Mouse (Mus musculus): Measurements from ENCODE around the gene Rhox7b.
"Not testable (repeated sequence)": the region's sequence is repeated elsewhere in the genome, so short reads cannot be mapped to it uniquely, and the experiment has no call there.

The Rhox7b gene

DNA sequence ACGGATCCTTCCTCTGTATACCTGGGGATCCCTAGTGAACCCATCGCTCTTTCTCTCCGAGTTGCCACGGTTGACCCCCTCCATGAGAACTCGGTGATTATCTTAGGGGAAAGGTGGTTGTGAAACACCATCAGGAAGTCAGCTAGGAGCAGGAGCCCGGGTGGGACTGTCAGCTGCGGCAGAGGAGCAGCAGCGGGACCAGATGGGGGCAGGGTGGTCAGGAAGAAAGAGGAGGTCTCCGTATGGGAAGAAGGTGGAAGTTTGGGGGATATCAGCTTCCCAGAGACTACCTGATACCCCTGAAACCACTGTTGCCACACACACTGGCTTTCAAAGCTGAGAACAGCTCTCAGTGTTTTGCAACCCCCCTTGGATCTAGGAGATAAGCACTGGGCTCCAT is at the start of gene Rhox7b:
Gene Rhox7b (minus strand): TSS at position 101 of the 400 bp plus-strand sequence.
- DNase-seq (ENCODE audit: low read depth, low spot score), result not testable (repeated sequence)

GRCm38 (mm10) chrX:37916311-37916710 is 19.3 kb upstream of the Rhox7b start:
- no peak for DNase-seq (ENCODE audit: low read depth, low spot score)

- no peak for DNase-seq (ENCODE audit: low read depth, low spot score)
Observed at GRCm38 (mm10) chrX:37908581-37908980, 11.5 kb upstream of the Rhox7b start.

- DNase-seq (ENCODE audit: low read depth, low spot score), result no peak
Observed at GRCm38 (mm10) chrX:37903727-37904126, 6.7 kb upstream of the Rhox7b start.

GRCm38 (mm10) chrX:37901670-37902069 is 4.6 kb upstream of the Rhox7b start, which contains the start of gene Rhox9:
TSS of gene Rhox9 (minus strand) at chrX:37901770.
- DNase-seq (ENCODE audit: low read depth, low spot score), result not testable (repeated sequence)

DNA sequence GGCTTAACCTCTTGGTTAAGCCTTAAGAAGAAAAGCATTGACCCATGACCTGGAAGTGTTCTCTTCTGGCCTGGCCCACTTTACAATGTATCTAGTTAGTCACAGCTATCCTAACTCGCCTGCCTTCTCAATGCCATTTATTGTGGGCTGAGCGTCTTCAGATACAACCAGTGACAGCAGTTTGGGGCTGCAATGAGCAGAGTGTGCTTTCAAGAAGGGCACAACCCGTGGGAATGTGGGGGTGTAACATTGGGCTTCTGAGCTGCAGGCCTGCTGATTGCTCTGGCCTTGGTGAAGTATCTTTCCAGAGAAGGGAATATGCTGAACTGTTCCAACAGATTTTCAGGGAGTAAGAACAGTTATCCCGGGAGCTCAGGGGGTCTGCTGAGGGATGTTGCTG is 18.2 kb downstream of the Rhox7b start, which contains the start of gene Rhox8:
Gene Rhox8 (minus strand): TSS at position 101 of the 400 bp plus-strand sequence.
- DNase-seq (ENCODE audit: low read depth, low spot score), result no peak

DNA sequence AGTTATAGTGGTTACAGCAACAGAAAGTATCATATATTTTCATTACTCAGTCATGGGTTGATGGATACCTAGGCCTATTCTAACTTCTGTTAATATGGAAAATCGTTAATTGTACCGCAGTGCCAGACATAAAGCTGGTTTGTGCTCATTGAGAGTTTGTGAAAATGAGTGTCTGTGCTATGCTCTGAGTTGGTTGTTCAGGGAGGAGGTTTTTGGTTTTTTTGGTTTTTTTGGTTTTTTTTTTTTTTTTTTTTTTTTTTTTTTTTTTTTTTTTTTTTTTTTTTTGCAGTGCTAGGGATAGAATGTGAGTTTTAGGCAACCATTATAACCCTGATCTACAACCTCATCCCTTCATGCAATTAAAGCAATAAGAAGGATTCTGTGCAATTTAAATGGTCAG is 25.4 kb downstream of the Rhox7b start:
- no peak for DNase-seq (ENCODE audit: low read depth, low spot score)
